Mouse (Mus musculus) lung, adult 2 months (tissue): ENCODE measurements around the gene Abcb5.

Experiments used
- CTCF ChIP-seq: fragments of 200-500 bp; IDR thresholded peaks from 2 replicates; pipeline ENCODE4 v1.5.1; 2011; ENCODE audit warnings: mild to moderate bottlenecking, low read length, control low read depth; ENCODE audit not compliant: insufficient read depth
- POLR2A ChIP-seq: fragments of 200-500 bp; IDR thresholded peaks from 2 replicates; pipeline ENCODE4 v1.6.1; 2011; ENCODE audit warnings: low read depth, mild to moderate bottlenecking, control low read depth, low read length, borderline replicate concordance; ENCODE audit errors: extremely low read depth

DNA sequence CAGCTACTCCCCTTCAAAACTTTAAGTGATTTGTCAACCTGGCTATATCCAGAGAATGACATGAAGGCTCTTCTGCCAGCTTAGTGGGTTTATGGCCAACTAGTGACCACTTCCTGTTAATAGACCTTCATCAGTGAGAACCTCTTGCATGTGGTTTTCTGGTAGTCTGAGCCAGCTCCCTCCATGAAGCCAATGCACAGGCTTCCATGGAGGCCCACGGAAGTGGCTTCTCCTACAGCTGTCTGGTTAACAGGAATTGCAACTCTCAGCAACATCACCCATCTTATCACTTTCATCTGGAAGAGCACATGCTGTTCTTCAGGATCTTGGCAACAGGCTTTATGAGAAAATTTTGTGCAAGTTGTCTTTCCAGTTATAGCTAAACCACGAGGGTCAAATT lies 33.0 kb upstream of the Abcb5 start:
- TF ChIP-seq CTCF, result no peak
- TF ChIP-seq POLR2A, result no peak
